Mouse (Mus musculus) forelimb bud, embryonic 11.5 days (tissue): ENCODE data around the gene Nudcd3.
A peak's percentile ranks its signal among the peaks of the same experiment; 100 is the strongest.
"Not testable (repeated sequence)": the region's sequence is repeated elsewhere in the genome, so short reads cannot be mapped to it uniquely, and the experiment has no call there.

Experiments
- DNase-seq: peaks from one replicate; pipeline ENCODE4 v3.0.0-alpha.2; 2012; ENCODE audit warnings: low read depth, low spot score

Gene Nudcd3

GRCm38 (mm10) chr11:6123605-6124120, 76.6 kb downstream of the Nudcd3 start:
- no peak for DNase-seq

GRCm38 (mm10) chr11:6122631-6123030, 77.6 kb downstream of the Nudcd3 start:
- no peak for DNase-seq

GRCm38 (mm10) chr11:6120596-6120995, 79.6 kb downstream of the Nudcd3 start:
- DNase-seq = no peak

- DNase-seq = no peak
These were observed 80.2 kb downstream of the Nudcd3 start for GRCm38 (mm10) chr11:6120001-6120400.

- DNase-seq = no peak
These were observed 80.9 kb downstream of the Nudcd3 start for GRCm38 (mm10) chr11:6119312-6119711.

- no peak for DNase-seq
These were observed 82.3 kb downstream of the Nudcd3 start for GRCm38 (mm10) chr11:6117956-6118355.

- no peak for DNase-seq
These were observed 88.3 kb downstream of the Nudcd3 start for GRCm38 (mm10) chr11:6111734-6112484.

GRCm38 (mm10) chr11:6109990-6110389, 90.2 kb downstream of the Nudcd3 start:
- DNase-seq = no peak

- DNase-seq = no peak
These were observed 91.9 kb downstream of the Nudcd3 start for GRCm38 (mm10) chr11:6108296-6108695.

GRCm38 (mm10) chr11:6107722-6108121, 92.5 kb downstream of the Nudcd3 start:
- DNase-seq = no peak

- no peak for DNase-seq
These were observed 95.5 kb downstream of the Nudcd3 start for GRCm38 (mm10) chr11:6104734-6105133.

GRCm38 (mm10) chr11:6096637-6097036, 103.6 kb downstream of the Nudcd3 start:
- not testable (repeated sequence) for DNase-seq

GRCm38 (mm10) chr11:6086991-6087390, 113.2 kb downstream of the Nudcd3 start:
- DNase-seq = no peak

GRCm38 (mm10) chr11:6078737-6079136, 121.5 kb downstream of the Nudcd3 start:
- no peak for DNase-seq

GRCm38 (mm10) chr11:6075618-6076066, 124.6 kb downstream of the Nudcd3 start:
- no peak for DNase-seq

- DNase-seq = peak; percentile 59
These were observed 131.8 kb downstream of the Nudcd3 start for GRCm38 (mm10) chr11:6068181-6068957.

- no peak for DNase-seq
These were observed 133.1 kb downstream of the Nudcd3 start for GRCm38 (mm10) chr11:6067160-6067559.

GRCm38 (mm10) chr11:6066176-6066575, 134.0 kb downstream of the Nudcd3 start, which contains the start of gene Camk2b:
Camk2b (minus strand) TSS chr11:6066362.
- DNase-seq = no peak

GRCm38 (mm10) chr11:6065551-6066121, 134.6 kb downstream of the Nudcd3 start:
- DNase-seq = no peak

GRCm38 (mm10) chr11:6065046-6065521, 135.1 kb downstream of the Nudcd3 start:
- no peak for DNase-seq

GRCm38 (mm10) chr11:6064215-6065045, 135.8 kb downstream of the Nudcd3 start:
- no peak for DNase-seq
